Mouse (Mus musculus): ENCODE measurements around the gene Capn7. TPM values are rescaled to one million over a fixed set of nuclear protein-coding genes. Genes with fewer than 3 reads are reported as not detected.

Gene Capn7
- polyA plus RNA-seq, 1 experiment from 2014 or later, result 32.8 TPM

- H3K36me3 ChIP-seq, result peaks cover 12% of the 10 kb centered on the region
- H3K9ac ChIP-seq, result peak overlapping the region; percentile 8; the same call in 1 of the 2 replicates
- no peak overlapping the region for H3K4me3 ChIP-seq
- no peaks in the 10 kb centered on the region for H3K9me3 ChIP-seq
- H3K27me3 ChIP-seq (replicated peaks), result no peaks in the 10 kb centered on the region
- 55% methylated on average over 6 of the region's 6 CpGs for WGBS
- peaks cover 88% of the 10 kb centered on the region for H3K4me1 ChIP-seq
- H3K4me2 ChIP-seq, result no peak overlapping the region
- H3K27ac ChIP-seq (replicated peaks), result peak overlapping the region; percentile 2; the same call in 1 of the 2 replicates
- ATAC-seq (ENCODE audit: extremely low read depth, insufficient number of reproducible peaks, low FRiP score, low TSS enrichment), result no peak
Observed at GRCm38 (mm10) chr14:31413475-31414086, 77.1 kb downstream of the Capn7 start.

GRCm38 (mm10) chr14:31414235-31414966 is 78.0 kb downstream of the Capn7 start:
- no peaks in the 10 kb centered on the region for H3K27me3 ChIP-seq (replicated peaks)
- no peaks in the 10 kb centered on the region for H3K9me3 ChIP-seq
- H3K36me3 ChIP-seq, result peaks cover 12% of the 10 kb centered on the region
- H3K9ac ChIP-seq, result peak overlapping the region; percentile 58; the same call in 1 of the 2 replicates
- H3K27ac ChIP-seq (replicated peaks), result peak overlapping the region; percentile 75
- 0 out of 2 replicates have a peak overlapping the region, but pooled peaks have one; percentile 1 for H3K4me2 ChIP-seq
- no peak overlapping the region for H3K4me3 ChIP-seq
- no peak for ATAC-seq (ENCODE audit: extremely low read depth, insufficient number of reproducible peaks, low FRiP score, low TSS enrichment)
- WGBS, result 59% methylated on average over 10 of the region's 10 CpGs
- peaks cover 86% of the 10 kb centered on the region for H3K4me1 ChIP-seq

- peaks cover 12% of the 10 kb centered on the region for H3K36me3 ChIP-seq
- H3K9me3 ChIP-seq, result no peaks in the 10 kb centered on the region
- H3K4me1 ChIP-seq, result peaks cover 86% of the 10 kb centered on the region
- H3K4me3 ChIP-seq, result no peak overlapping the region
- ATAC-seq (ENCODE audit: extremely low read depth, insufficient number of reproducible peaks, low FRiP score, low TSS enrichment), result no peak
- H3K27ac ChIP-seq (replicated peaks), result peak overlapping the region; percentile 75
- 0 out of 2 replicates have a peak overlapping the region, but pooled peaks have one; percentile 1 for H3K4me2 ChIP-seq
- WGBS, result 19% methylated on average over 7 of the region's 7 CpGs
- H3K9ac ChIP-seq, result peak overlapping the region; percentile 58; the same call in 1 of the 2 replicates
- no peaks in the 10 kb centered on the region for H3K27me3 ChIP-seq (replicated peaks)
Observed at GRCm38 (mm10) chr14:31414967-31415376, 78.5 kb downstream of the Capn7 start.

GRCm38 (mm10) chr14:31416411-31416810 is 80.0 kb downstream of the Capn7 start:
- H3K4me2 ChIP-seq, result no peak overlapping the region
- no peak overlapping the region for H3K9ac ChIP-seq
- H3K27ac ChIP-seq (replicated peaks), result no peak overlapping the region
- ATAC-seq (ENCODE audit: extremely low read depth, insufficient number of reproducible peaks, low FRiP score, low TSS enrichment), result no peak
- H3K27me3 ChIP-seq (replicated peaks), result no peaks in the 10 kb centered on the region
- WGBS, result 82% methylated on average over 3 of the region's 3 CpGs
- peaks cover 1% of the 10 kb centered on the region for H3K36me3 ChIP-seq
- no peak overlapping the region for H3K4me3 ChIP-seq
- peaks cover 86% of the 10 kb centered on the region for H3K4me1 ChIP-seq
- no peaks in the 10 kb centered on the region for H3K9me3 ChIP-seq

GRCm38 (mm10) chr14:31416835-31417549 is 80.6 kb downstream of the Capn7 start:
- no peak for ATAC-seq (ENCODE audit: extremely low read depth, insufficient number of reproducible peaks, low FRiP score, low TSS enrichment)
- 74% methylated on average over 16 of the region's 16 CpGs for WGBS
- H3K27me3 ChIP-seq (replicated peaks), result no peaks in the 10 kb centered on the region
- H3K4me1 ChIP-seq, result peaks cover 92% of the 10 kb centered on the region
- no peak overlapping the region for H3K4me3 ChIP-seq
- H3K4me2 ChIP-seq, result no peak overlapping the region
- H3K9me3 ChIP-seq, result no peaks in the 10 kb centered on the region
- H3K9ac ChIP-seq, result no peak overlapping the region
- H3K27ac ChIP-seq (replicated peaks), result 0 out of 2 replicates have a peak overlapping the region, but pooled peaks have one; percentile 13
- H3K36me3 ChIP-seq, result peaks cover 3% of the 10 kb centered on the region; the same call in 1 of the 2 replicates

GRCm38 (mm10) chr14:31419279-31419678 is 82.8 kb downstream of the Capn7 start:
- H3K4me2 ChIP-seq, result no peak overlapping the region
- peak overlapping the region; percentile 5; the same call in 1 of the 2 replicates for H3K9ac ChIP-seq
- no peaks in the 10 kb centered on the region for H3K9me3 ChIP-seq
- H3K27ac ChIP-seq (replicated peaks), result peak overlapping the region; percentile 36; the same call in 1 of the 2 replicates
- H3K27me3 ChIP-seq (replicated peaks), result no peaks in the 10 kb centered on the region
- peaks cover 94% of the 10 kb centered on the region for H3K4me1 ChIP-seq
- WGBS, result 34% methylated on average over 4 of the region's 4 CpGs
- ATAC-seq (ENCODE audit: extremely low read depth, insufficient number of reproducible peaks, low FRiP score, low TSS enrichment), result no peak
- H3K36me3 ChIP-seq, result peaks cover 3% of the 10 kb centered on the region; the same call in 1 of the 2 replicates
- no peak overlapping the region for H3K4me3 ChIP-seq

GRCm38 (mm10) chr14:31420135-31420534 is 83.7 kb downstream of the Capn7 start:
- Histone ChIP-seq H3K4me2 (no peak overlapping the region), H3K36me3 (peaks cover 3% of the 10 kb centered on the region; the same call in 1 of the 2 replicates), H3K27me3 (replicated peaks) (no peaks in the 10 kb centered on the region), H3K9me3 (no peaks in the 10 kb centered on the region), H3K4me1 (peaks cover 86% of the 10 kb centered on the region), H3K27ac (replicated peaks) (no peak overlapping the region), H3K9ac (no peak overlapping the region), H3K4me3 (no peak overlapping the region)
- WGBS, result 88% methylated on average over 8 of the region's 8 CpGs
- no peak for ATAC-seq (ENCODE audit: extremely low read depth, insufficient number of reproducible peaks, low FRiP score, low TSS enrichment)

- H3K9me3 ChIP-seq, result 0 out of 2 replicates have a peak, but pooled peaks cover under 1% of the 10 kb centered on the region
- no peak overlapping the region for H3K4me2 ChIP-seq
- no peak overlapping the region for H3K4me3 ChIP-seq
- no peak overlapping the region for H3K9ac ChIP-seq
- peaks cover 5% of the 10 kb centered on the region for H3K36me3 ChIP-seq
- H3K27me3 ChIP-seq (replicated peaks), result no peaks in the 10 kb centered on the region
- ATAC-seq (ENCODE audit: extremely low read depth, insufficient number of reproducible peaks, low FRiP score, low TSS enrichment), result no peak
- WGBS, result 68% methylated on average over 7 of the region's 7 CpGs
- H3K27ac ChIP-seq (replicated peaks), result no peak overlapping the region; the same call in 1 of the 2 replicates
- peaks cover 81% of the 10 kb centered on the region for H3K4me1 ChIP-seq
Observed at GRCm38 (mm10) chr14:31420562-31420961, 84.1 kb downstream of the Capn7 start.

- H3K9me3 ChIP-seq, result peaks cover 4% of the 10 kb centered on the region; the same call in 1 of the 2 replicates
- H3K4me3 ChIP-seq, result no peak overlapping the region
- H3K27me3 ChIP-seq (replicated peaks), result no peaks in the 10 kb centered on the region
- H3K4me1 ChIP-seq, result peaks cover 77% of the 10 kb centered on the region
- H3K27ac ChIP-seq (replicated peaks), result no peak overlapping the region; the same call in 1 of the 2 replicates
- H3K36me3 ChIP-seq, result peaks cover 10% of the 10 kb centered on the region
- ATAC-seq (ENCODE audit: extremely low read depth, insufficient number of reproducible peaks, low FRiP score, low TSS enrichment), result no peak
- no peak overlapping the region for H3K4me2 ChIP-seq
- H3K9ac ChIP-seq, result no peak overlapping the region
- 74% methylated on average over 7 of the region's 7 CpGs for WGBS
Observed at GRCm38 (mm10) chr14:31420985-31421384, 84.5 kb downstream of the Capn7 start.
